Mouse (Mus musculus): ENCODE measurements around the gene Jph4. TPM values are rescaled to one million over a fixed set of nuclear protein-coding genes. Genes with fewer than 3 reads are reported as not detected.

Jph4 gene
- polyA plus RNA-seq, 1 experiment, result not detected

DNA sequence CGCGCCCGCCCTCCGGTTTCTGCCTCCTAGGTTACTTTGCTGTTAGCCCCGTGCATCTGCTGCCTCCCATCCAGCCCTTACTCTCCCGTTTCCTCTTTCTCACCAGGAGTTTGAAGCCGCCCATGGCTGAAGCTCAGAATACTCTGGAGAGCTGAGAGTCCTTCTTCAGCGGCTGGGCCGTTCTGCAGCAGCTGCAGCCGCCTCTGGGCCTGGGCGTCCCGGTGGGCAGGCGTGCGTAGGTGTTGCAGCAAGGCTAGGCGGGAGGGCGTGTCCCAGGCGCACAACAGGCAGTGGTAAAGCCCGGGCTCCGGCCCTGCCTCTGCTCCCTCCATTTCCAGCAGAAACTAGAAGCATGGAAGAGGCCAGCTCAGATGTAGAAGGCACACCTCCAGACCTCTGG is 45.0 kb downstream of the Jph4 start:
- H3K27ac ChIP-seq (replicated peaks; ENCODE audit: low read depth, low read length), result no peak overlapping the region
- no peaks in the 10 kb centered on the region for H3K4me1 ChIP-seq (ENCODE audit: control insufficient read depth, insufficient read depth, insufficient read length, low read length)
- no peak overlapping the region for H3K4me3 ChIP-seq (ENCODE audit: insufficient read depth, low read depth, low read length)

DNA sequence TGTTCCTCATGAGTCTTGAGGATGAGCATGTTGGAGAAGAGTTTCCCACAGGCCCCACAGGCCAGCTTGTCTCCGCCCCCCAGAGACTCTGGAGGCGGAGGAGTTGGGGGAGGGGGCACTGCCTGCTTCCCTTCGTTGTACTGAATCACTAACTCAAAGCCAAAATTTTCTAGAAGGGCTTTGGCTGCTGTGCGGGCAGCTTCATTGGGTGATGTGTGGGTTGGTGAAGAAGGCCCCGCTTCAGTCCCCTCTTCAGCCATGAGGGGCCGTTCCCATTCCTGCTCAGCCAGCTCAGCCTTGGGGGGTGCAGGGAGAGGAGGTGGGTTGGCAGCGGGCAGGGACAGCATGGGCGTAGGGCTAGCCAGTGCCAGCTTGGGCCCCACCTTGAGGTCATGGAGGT is 50.7 kb downstream of the Jph4 start:
- no peak overlapping the region for H3K4me3 ChIP-seq (ENCODE audit: insufficient read depth, low read depth, low read length)
- H3K4me1 ChIP-seq (ENCODE audit: control insufficient read depth, insufficient read depth, insufficient read length, low read length), result no peaks in the 10 kb centered on the region
- no peak overlapping the region for H3K27ac ChIP-seq (replicated peaks; ENCODE audit: low read depth, low read length)

DNA sequence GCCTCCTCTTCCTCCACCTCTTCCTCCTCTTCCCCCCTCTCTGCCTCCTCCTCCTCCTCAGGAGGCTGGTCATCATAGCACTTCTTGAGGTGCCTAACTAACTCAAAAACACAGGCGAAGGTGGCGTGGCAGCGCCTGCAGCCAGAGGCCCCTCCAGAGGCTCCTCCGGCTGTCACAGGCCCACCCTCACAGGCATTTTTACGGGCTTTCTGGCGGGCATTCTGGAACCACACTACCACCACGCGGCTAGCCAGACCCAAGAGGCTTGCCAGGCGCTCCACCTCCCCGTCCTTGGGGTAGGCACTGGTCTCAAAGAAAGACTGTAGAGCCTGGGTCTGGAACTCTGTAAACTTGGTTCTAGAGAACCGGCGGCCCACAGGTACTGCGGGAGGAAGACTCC is 51.3 kb downstream of the Jph4 start:
- H3K4me1 ChIP-seq (ENCODE audit: control insufficient read depth, insufficient read depth, insufficient read length, low read length), result no peaks in the 10 kb centered on the region
- H3K4me3 ChIP-seq (ENCODE audit: insufficient read depth, low read depth, low read length), result no peak overlapping the region
- no peak overlapping the region for H3K27ac ChIP-seq (replicated peaks; ENCODE audit: low read depth, low read length)

DNA sequence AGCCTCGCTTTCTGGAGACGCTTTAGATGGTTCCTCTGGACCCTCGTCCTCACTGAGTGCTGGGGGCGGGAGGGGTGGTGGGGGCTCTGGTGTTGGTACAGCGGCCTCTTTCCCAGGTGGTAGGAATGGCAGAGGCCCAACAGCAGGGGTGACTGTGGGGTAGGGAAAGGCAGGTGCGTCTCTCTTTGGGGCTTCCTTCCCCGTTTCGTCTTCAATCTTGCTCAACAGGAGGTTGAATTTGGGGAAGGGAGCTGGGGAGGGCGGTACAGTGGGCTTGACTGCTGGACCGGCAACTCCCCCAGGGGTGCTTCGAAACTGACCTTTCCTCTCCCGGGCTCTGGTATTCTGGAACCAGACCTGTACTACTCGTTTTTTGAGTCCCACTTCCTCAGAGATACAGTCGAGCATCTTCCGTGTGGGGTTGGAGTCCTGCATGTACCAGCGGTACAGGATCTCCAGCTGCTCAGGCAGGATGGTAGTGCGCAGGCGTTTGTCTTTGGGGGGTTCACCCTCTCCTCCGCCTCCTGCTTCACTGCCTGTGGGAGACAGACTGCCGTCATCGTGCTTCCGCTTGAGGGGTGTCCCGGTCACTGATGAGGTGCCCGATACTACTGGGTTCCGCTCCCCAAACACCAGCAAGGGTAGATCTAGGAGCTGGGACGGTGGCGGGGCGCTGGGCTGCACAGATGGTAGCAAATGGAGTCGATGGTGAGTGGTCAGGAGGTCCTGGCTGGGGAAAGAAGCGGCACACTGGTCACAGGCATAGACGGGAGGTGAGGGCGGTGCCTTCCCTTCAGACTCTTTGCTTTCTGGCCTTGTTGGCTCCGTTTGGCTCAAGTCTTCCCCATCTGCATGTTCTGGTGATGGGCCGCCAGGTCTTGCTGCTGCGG is 52.0 kb downstream of the Jph4 start:
- no peak overlapping the region for H3K4me3 ChIP-seq (ENCODE audit: insufficient read depth, low read depth, low read length)
- no peak overlapping the region for H3K27ac ChIP-seq (replicated peaks; ENCODE audit: low read depth, low read length)
- no peaks in the 10 kb centered on the region for H3K4me1 ChIP-seq (ENCODE audit: control insufficient read depth, insufficient read depth, insufficient read length, low read length)

DNA sequence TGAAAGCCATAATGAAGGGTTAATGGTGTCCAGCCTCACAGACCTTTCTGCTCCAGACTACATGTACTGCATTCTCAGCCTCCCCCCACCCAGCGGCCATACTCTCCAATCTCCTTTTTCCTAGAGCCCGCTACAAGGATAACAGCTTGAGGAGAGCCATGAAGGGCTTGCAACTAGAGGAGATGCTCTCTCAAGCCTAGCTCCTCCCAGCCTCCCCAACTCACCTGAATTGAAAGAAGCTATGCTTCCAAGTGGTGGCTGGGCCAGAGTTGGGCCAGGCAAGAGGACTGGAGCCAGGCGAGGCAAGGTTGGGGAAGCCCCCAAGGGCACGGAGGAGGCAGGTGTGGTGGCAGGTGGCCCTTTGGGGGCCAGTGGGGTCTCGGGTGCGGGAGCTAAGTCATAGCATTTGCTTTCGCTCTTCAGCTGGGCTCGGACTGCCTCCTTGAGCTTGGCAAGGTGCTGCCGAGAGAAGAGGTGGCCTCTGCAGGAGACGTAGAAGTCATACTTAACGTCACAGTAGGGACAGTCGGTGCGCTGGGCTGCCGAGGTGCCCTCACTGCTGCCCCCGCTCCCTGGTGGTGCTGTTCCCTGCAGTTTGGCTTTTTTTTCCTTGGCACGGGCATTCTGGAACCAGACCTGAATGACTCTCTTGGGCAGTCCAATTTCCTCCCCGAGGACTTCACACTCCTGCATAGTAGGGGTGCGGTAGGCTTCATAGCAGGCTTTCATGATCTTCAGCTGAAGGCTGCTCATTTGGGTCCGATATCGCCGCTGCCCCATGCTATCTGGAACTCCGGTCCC is 53.0 kb downstream of the Jph4 start:
- no peak overlapping the region for H3K27ac ChIP-seq (replicated peaks; ENCODE audit: low read depth, low read length)
- no peaks in the 10 kb centered on the region for H3K4me1 ChIP-seq (ENCODE audit: control insufficient read depth, insufficient read depth, insufficient read length, low read length)
- no peak overlapping the region for H3K4me3 ChIP-seq (ENCODE audit: insufficient read depth, low read depth, low read length)

DNA sequence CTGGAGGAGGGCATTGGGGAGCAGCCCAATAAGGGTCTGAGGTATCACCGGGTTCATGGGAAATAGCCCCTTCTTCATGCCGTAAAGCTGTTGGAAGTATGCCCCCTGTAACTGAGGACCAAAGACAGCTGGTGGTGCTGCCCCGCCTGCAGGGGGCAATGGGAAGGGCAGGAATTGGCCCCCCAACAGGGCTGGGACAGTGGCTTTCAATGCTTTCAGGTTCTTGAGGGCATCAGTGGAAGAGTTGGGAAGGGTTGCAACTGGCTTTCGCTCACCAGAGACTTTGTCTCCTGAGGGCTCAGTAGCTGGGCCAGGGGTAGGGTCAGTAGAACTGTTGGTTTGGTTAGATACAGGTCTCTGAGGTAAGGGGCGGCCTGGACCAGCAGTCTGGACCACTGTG is 53.6 kb downstream of the Jph4 start:
- H3K4me1 ChIP-seq (ENCODE audit: control insufficient read depth, insufficient read depth, insufficient read length, low read length), result no peaks in the 10 kb centered on the region
- no peak overlapping the region for H3K4me3 ChIP-seq (ENCODE audit: insufficient read depth, low read depth, low read length)
- no peak overlapping the region for H3K27ac ChIP-seq (replicated peaks; ENCODE audit: low read depth, low read length)

DNA sequence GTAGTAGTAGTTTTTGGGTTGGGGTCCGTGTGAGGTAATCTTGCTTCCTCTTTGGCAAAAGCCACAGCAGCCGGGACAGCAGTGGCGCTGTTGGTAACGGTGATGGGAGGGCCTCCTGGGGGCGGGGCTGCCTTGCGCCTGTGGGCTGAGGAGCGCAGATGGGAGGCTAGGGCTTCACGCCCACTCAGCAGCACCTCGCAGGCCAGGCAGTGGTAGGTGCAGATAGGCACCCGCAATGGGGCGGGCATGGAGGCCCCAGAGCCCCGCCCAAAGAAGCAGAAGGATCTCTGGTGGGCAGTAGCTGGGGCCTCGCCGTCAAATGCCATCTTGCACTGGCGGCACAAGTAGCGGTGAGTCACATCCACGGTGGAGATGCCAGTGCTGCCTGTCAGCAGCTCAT is 54.1 kb downstream of the Jph4 start:
- H3K4me1 ChIP-seq (ENCODE audit: control insufficient read depth, insufficient read depth, insufficient read length, low read length), result no peaks in the 10 kb centered on the region
- H3K4me3 ChIP-seq (ENCODE audit: insufficient read depth, low read depth, low read length), result no peak overlapping the region
- no peak overlapping the region for H3K27ac ChIP-seq (replicated peaks; ENCODE audit: low read depth, low read length)

DNA sequence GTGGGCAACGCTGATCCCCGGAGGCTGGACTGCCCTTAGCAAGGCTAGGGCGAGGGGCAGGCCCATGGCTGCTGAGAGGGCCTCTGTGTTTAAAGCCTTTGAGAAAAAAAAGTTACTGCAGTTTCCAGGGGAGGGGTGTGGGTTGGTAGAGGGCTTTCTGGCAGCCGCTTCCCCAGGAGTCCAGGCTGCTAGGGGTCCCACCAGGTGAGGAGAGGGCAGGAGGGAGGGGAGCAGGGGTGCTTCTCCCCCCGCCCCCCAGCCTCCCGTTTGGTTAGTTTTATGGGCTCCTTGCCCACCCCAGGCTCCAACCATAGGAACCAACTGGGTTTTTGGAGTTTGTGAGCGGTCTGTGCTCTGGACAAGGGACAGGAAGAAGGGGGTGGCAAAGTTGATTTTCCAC is 54.9 kb downstream of the Jph4 start:
- H3K4me3 ChIP-seq (ENCODE audit: insufficient read depth, low read depth, low read length), result no peak overlapping the region
- no peaks in the 10 kb centered on the region for H3K4me1 ChIP-seq (ENCODE audit: control insufficient read depth, insufficient read depth, insufficient read length, low read length)
- H3K27ac ChIP-seq (replicated peaks; ENCODE audit: low read depth, low read length), result no peak overlapping the region

DNA sequence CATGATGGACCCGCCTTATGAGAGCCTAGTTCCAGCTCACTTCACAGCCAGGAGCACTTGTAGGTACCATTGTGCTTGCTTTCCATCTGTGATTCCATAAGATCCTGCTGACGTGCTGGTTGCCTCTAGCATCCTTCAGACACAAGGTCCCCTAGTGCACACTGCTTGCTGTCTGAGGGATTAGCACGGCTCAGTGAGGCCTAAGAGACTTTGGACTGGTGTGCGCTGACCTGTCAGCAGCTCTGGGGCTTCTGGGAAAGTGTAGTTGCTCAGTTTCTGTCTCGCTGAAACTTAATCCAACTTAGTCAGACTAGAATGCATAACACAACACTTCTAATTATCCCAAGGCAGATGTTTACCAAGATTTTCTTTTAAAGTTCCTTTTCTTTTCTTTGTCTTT is 56.8 kb downstream of the Jph4 start:
- Histone ChIP-seq H3K4me1 (ENCODE audit: control insufficient read depth, insufficient read depth, insufficient read length, low read length) (no peaks in the 10 kb centered on the region), H3K27ac (replicated peaks; ENCODE audit: low read depth, low read length) (no peak overlapping the region), H3K4me3 (ENCODE audit: insufficient read depth, low read depth, low read length) (no peak overlapping the region)

DNA sequence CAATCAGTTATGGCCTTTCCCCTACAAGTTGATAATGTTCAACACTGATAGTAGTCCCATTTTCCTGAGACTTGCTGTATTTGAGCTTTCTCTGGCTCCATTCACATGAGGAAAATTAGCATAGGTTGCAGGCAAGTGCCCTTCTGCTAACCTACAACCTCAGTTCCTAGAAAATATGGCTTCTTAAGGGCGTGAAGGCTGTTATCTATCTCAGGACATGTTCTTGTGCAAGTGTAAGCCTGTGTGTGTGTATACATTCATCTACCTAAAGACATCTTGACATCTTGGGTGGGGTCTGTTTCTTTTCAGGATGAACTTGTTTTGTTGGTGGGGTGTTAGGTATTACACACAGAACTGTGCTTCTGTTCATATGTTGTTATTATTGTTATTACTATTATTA is 57.7 kb downstream of the Jph4 start:
- Histone ChIP-seq H3K4me3 (ENCODE audit: insufficient read depth, low read depth, low read length) (no peak overlapping the region), H3K4me1 (ENCODE audit: control insufficient read depth, insufficient read depth, insufficient read length, low read length) (no peaks in the 10 kb centered on the region), H3K27ac (replicated peaks; ENCODE audit: low read depth, low read length) (no peak overlapping the region)

Other genes starting within 250 kb of the Jph4 start
- gene Homez, start 246.0 kb downstream of the Jph4 start, polyA plus RNA-seq (2012; ENCODE audit: insufficient read depth, insufficient read length, missing spikeins), result 3.3 and 4.6 TPM in 2 replicates
- gene Ppp1r3e, start 239.4 kb downstream of the Jph4 start, polyA plus RNA-seq (2012; ENCODE audit: insufficient read depth, insufficient read length, missing spikeins), result 15.9 and 20.3 TPM in 2 replicates
- gene Bcl2l2, start 233.6 kb downstream of the Jph4 start, polyA plus RNA-seq (2012; ENCODE audit: insufficient read depth, insufficient read length, missing spikeins), result 26.3 and 28.2 TPM in 2 replicates
- gene Gm20521, start 233.5 kb downstream of the Jph4 start, polyA plus RNA-seq (2012; ENCODE audit: insufficient read depth, insufficient read length, missing spikeins), result not detected in 2 replicates
- gene Pabpn1, start 224.4 kb downstream of the Jph4 start, polyA plus RNA-seq (2012; ENCODE audit: insufficient read depth, insufficient read length, missing spikeins), result 75.5 and 89.7 TPM in 2 replicates
- 4.9 and 6.6 TPM in 2 replicates for gene Slc22a17, start 203.8 kb downstream of the Jph4 start, polyA plus RNA-seq (2012; ENCODE audit: insufficient read depth, insufficient read length, missing spikeins)
- gene Efs, start 190.8 kb downstream of the Jph4 start, polyA plus RNA-seq (2012; ENCODE audit: insufficient read depth, insufficient read length, missing spikeins), result 2.6 and 3.4 TPM in 2 replicates
- not detected in 2 replicates for gene Il25, start 184.2 kb downstream of the Jph4 start, polyA plus RNA-seq (2012; ENCODE audit: insufficient read depth, insufficient read length, missing spikeins)
- 1.8 and 3.3 TPM in 2 replicates for gene Cmtm5, start 180.7 kb downstream of the Jph4 start, polyA plus RNA-seq (2012; ENCODE audit: insufficient read depth, insufficient read length, missing spikeins)
- not detected in 2 replicates for gene Myh6, start 150.0 kb downstream of the Jph4 start, polyA plus RNA-seq (2012; ENCODE audit: insufficient read depth, insufficient read length, missing spikeins)
- gene Gm17428, start 140.0 kb downstream of the Jph4 start, polyA plus RNA-seq (2012; ENCODE audit: insufficient read depth, insufficient read length, missing spikeins), result not detected in 2 replicates
- 12.0 and 23.5 TPM in 2 replicates for gene Myh7, start 122.3 kb downstream of the Jph4 start, polyA plus RNA-seq (2012; ENCODE audit: insufficient read depth, insufficient read length, missing spikeins)
- gene Ngdn, start 101.5 kb downstream of the Jph4 start, polyA plus RNA-seq (2012; ENCODE audit: insufficient read depth, insufficient read length, missing spikeins), result 22.0 and 27.3 TPM in 2 replicates
- gene Zfhx2, start 24.6 kb downstream of the Jph4 start, polyA plus RNA-seq (2012; ENCODE audit: insufficient read depth, insufficient read length, missing spikeins), result 2.3 and 2.5 TPM in 2 replicates
- gene Thtpa, start 22.2 kb downstream of the Jph4 start, polyA plus RNA-seq (2012; ENCODE audit: insufficient read depth, insufficient read length, missing spikeins), result 9.0 and 15.6 TPM in 2 replicates
- gene Ap1g2, start 10.3 kb downstream of the Jph4 start, polyA plus RNA-seq (2012; ENCODE audit: insufficient read depth, insufficient read length, missing spikeins), result 16.9 and 20.8 TPM in 2 replicates
- gene Dhrs2, start 105.1 kb upstream of the Jph4 start, polyA plus RNA-seq (2012; ENCODE audit: insufficient read depth, insufficient read length, missing spikeins), result not detected in 2 replicates

Measured in brown adipose tissue, adult 24 weeks (tissue).